Mouse (Mus musculus) liver, embryonic 14.5 days (tissue): ENCODE measurements around the gene Cacng6. TPM values are rescaled to one million over a fixed set of nuclear protein-coding genes. Genes with fewer than 3 reads are reported as not detected.

ENCODE experiments used
- ATAC-seq: fragments of 200-750 bp; cut with Nextera tagmentation; 2 replicates; pipeline ENCODE4 v1.8.0; 2017; ENCODE audit warnings: moderate number of reproducible peaks, mild to moderate bottlenecking, moderate library complexity; ENCODE audit not compliant: insufficient read depth
- DNase-seq, 3 experiments: peaks; one replicate each; pipeline ENCODE4 v3.0.0-alpha.2; 2012 to 2013; ENCODE audit warnings: low read depth in 3 of 3, low spot score in 3 of 3
- H3K27ac ChIP-seq: fragments of 300-500 bp; sonication (generic); 2 replicates; pipeline ENCODE4 v1.5.1; 2014; ENCODE audit warnings: moderate library complexity, mild to moderate bottlenecking, control low read depth, inconsistent platforms
- H3K27me3 ChIP-seq: fragments of 300-500 bp; sonication (generic); 2 replicates; pipeline ENCODE4 v1.6.1; 2014; ENCODE audit warnings: mild to moderate bottlenecking, low read length, moderate library complexity; ENCODE audit not compliant: control insufficient read depth, insufficient read depth
- H3K36me3 ChIP-seq: fragments of 300-500 bp; sonication (generic); replicated peaks from 2 replicates; pipeline ENCODE4 v1.6.1; 2014; ENCODE audit warnings: low read depth; ENCODE audit not compliant: control insufficient read depth, insufficient read depth
- H3K4me1 ChIP-seq, 2 experiments: fragments of 200-500 bp in 1 of 2; fragments of 300-500 bp in 1 of 2; sonication (generic) in 1 of 2; replicated peaks; 2 replicates each; pipeline ENCODE4 v1.6.1; 2012 to 2014; ENCODE audit warnings: antibody characterized with exemption in 1 of 2, inconsistent platforms in 1 of 2, low read length in 1 of 2; ENCODE audit not compliant: control insufficient read depth in 2 of 2, insufficient read depth in 2 of 2
- H3K4me2 ChIP-seq: fragments of 300-500 bp; sonication (generic); 2 replicates; pipeline ENCODE4 v1.6.1; 2014; ENCODE audit warnings: low read depth, mild to moderate bottlenecking, control low read depth, moderate library complexity
- H3K4me3 ChIP-seq, 2 experiments: fragments of 200-500 bp in 1 of 2; fragments of 300-500 bp in 1 of 2; sonication (generic) in 1 of 2; 2 replicates each; pipeline ENCODE4 v1.5.1; 2012 to 2014; ENCODE audit warnings: low read depth in 2 of 2, low read length in 2 of 2, mild to moderate bottlenecking in 2 of 2, control low read depth in 1 of 2, inconsistent platforms in 1 of 2, moderate library complexity in 1 of 2; ENCODE audit not compliant: insufficient read depth in 1 of 2
- H3K9ac ChIP-seq: fragments of 300-500 bp; sonication (generic); replicated peaks from 2 replicates; pipeline ENCODE4 v1.6.1; 2014; ENCODE audit warnings: mild to moderate bottlenecking, control low read depth, moderate library complexity
- H3K9me3 ChIP-seq: fragments of 300-500 bp; sonication (generic); 2 replicates; pipeline ENCODE4 v1.6.1; 2016; ENCODE audit warnings: low read length, mixed read lengths; ENCODE audit not compliant: control insufficient read depth
- CTCF ChIP-seq: IDR thresholded peaks from 2 replicates; pipeline ENCODE4 v1.5.1; 2016; ENCODE audit warnings: antibody characterized with exemption, low read depth, control low read depth
- EP300 ChIP-seq: IDR thresholded peaks from 2 replicates; pipeline ENCODE4 v1.6.1; 2016; ENCODE audit warnings: antibody characterized with exemption, low read depth
- WGBS: fragments of 180-500 bp; shearing (Covaris S2); extraction: QIAGEN DNeasy Blood & Tissue Kit; methylation state at CpG from one replicate; pipeline ENCODE4 v1.1.7; 2014; ENCODE audit not compliant: insufficient replicate concordance; 5-methylcytosine and 5-hydroxymethylcytosine counted together
- microRNA-seq: library from miRNA; unstranded; fragments of <30 nt; microRNA quantifications from one replicate; pipeline ENCODE4, GENCODE M21; 2016
- polyA plus RNA-seq, 2 experiments: library from polyadenylated mRNA; depleted of rRNA in 1 of 2; stranded (reverse) in 1 of 2; unstranded in 1 of 2; fragments of >200 nt; fragmentation: Nextera tagmentation in 1 of 2; extraction: Ambion mirVana in 1 of 2; gene quantifications; 2 replicates each; pipeline versions ENCODE4 v1.2.1 to v1.2.3; 2012 to 2014

The Cacng6 gene
- polyA plus RNA-seq, 2 experiments, result not detected

GRCm38 (mm10) chr7:3474291-3475080, 50.5 kb downstream of the Cacng6 start:
- no peak overlapping the region for H3K4me3 ChIP-seq
- H3K9me3 ChIP-seq, result no peaks in the 10 kb centered on the region
- TF ChIP-seq CTCF, result no peak
- no peak for TF ChIP-seq EP300
- H3K9ac ChIP-seq, result no peak overlapping the region
- DNase-seq (no peak), ATAC-seq (no peak)
- no peak overlapping the region for H3K27ac ChIP-seq
- H3K4me1 ChIP-seq, result no peaks in the 10 kb centered on the region
- no peaks in the 10 kb centered on the region for H3K27me3 ChIP-seq
- no peak overlapping the region for H3K4me2 ChIP-seq
- H3K36me3 ChIP-seq, result no peaks in the 10 kb centered on the region
- 11% methylated on average over 19 of the region's 19 CpGs for WGBS

DNA sequence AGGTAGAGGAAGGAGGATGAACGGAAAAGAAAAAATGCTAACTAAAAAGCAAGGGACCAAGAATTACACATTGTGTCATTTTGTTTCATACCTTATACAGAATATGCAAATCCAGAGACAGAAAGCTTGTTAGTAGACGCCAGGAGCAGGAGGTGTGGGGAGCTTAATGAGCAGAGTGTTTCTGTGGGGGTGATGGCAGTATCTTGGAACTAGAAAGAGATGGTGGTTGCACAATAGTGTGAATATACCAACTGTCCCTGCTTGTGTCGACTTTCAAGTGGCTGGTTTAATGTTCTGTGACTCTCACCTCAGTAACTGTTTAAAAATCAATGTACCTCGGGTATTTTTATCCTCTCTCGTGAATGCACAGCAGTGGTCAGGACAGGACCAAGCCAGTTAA, 52.7 kb downstream of the Cacng6 start:
- H3K9ac ChIP-seq, result no peak overlapping the region
- no peak overlapping the region for H3K4me3 ChIP-seq
- H3K36me3 ChIP-seq, result no peaks in the 10 kb centered on the region
- no peaks in the 10 kb centered on the region for H3K4me1 ChIP-seq
- no peak overlapping the region for H3K27ac ChIP-seq
- TF ChIP-seq EP300, result no peak
- no peak for TF ChIP-seq CTCF
- WGBS, result 54% methylated on average over 5 of the region's 5 CpGs
- ATAC-seq (no peak), DNase-seq (no peak)
- H3K4me2 ChIP-seq, result no peak overlapping the region
- no peaks in the 10 kb centered on the region for H3K27me3 ChIP-seq
- no peaks in the 10 kb centered on the region for H3K9me3 ChIP-seq

GRCm38 (mm10) chr7:3481948-3482608, 58.1 kb downstream of the Cacng6 start:
- H3K4me2 ChIP-seq, result no peak overlapping the region
- DNase-seq (no peak), ATAC-seq (no peak)
- H3K27ac ChIP-seq, result no peak overlapping the region
- H3K9me3 ChIP-seq, result no peaks in the 10 kb centered on the region
- WGBS, result 36% methylated on average over 6 of the region's 6 CpGs
- TF ChIP-seq CTCF (no peak), EP300 (no peak)
- H3K9ac ChIP-seq, result no peak overlapping the region
- H3K36me3 ChIP-seq, result no peaks in the 10 kb centered on the region
- no peaks in the 10 kb centered on the region for H3K27me3 ChIP-seq
- no peaks in the 10 kb centered on the region for H3K4me1 ChIP-seq
- H3K4me3 ChIP-seq, result no peak overlapping the region

Small RNA genes lying within 50 kb of the gene (microRNA-seq; reads per million reads assigned to microRNA genes)
- not detected for gene Gm23450

Other genes with a start within 250 kb of the Cacng6 start
- gene Nlrp12, start 174.5 kb upstream of the Cacng6 start, polyA plus RNA-seq (2012; rRNA removed), result 0.02 and 0.04 TPM in 2 replicates
- 0.05 and 0.08 TPM in 2 replicates for gene Nlrp12, start 174.5 kb upstream of the Cacng6 start, polyA plus RNA-seq (2014; fragmentation: Nextera tagmentation; extraction: Ambion mirVana)
- gene Myadm, start 135.1 kb upstream of the Cacng6 start, polyA plus RNA-seq (2012; rRNA removed), result 21.5 and 27.0 TPM in 2 replicates
- gene Myadm, start 135.1 kb upstream of the Cacng6 start, polyA plus RNA-seq (2014; fragmentation: Nextera tagmentation; extraction: Ambion mirVana), result 23.1 and 24.9 TPM in 2 replicates
- gene Prkcg, start 135.0 kb upstream of the Cacng6 start, polyA plus RNA-seq (2012; rRNA removed), result 0.05 and 0.06 TPM in 2 replicates
- not detected in 2 replicates for gene Prkcg, start 135.0 kb upstream of the Cacng6 start, polyA plus RNA-seq (2014; fragmentation: Nextera tagmentation; extraction: Ambion mirVana)
- gene Cacng7, start 91.2 kb upstream of the Cacng6 start, polyA plus RNA-seq (2012; rRNA removed), result 0.49 and 0.92 TPM in 2 replicates
- gene Cacng7, start 91.2 kb upstream of the Cacng6 start, polyA plus RNA-seq (2014; fragmentation: Nextera tagmentation; extraction: Ambion mirVana), result not detected in 2 replicates
- gene Cacng8, start 33.5 kb upstream of the Cacng6 start, polyA plus RNA-seq (2012; rRNA removed), result 0.04 and 0.05 TPM in 2 replicates
- not detected in 2 replicates for gene Cacng8, start 33.5 kb upstream of the Cacng6 start, polyA plus RNA-seq (2014; fragmentation: Nextera tagmentation; extraction: Ambion mirVana)
- 0.10 and 0.11 TPM in 2 replicates for gene Tarm1, start 78.4 kb downstream of the Cacng6 start, polyA plus RNA-seq (2012; rRNA removed)
- 0.18 and 0.32 TPM in 2 replicates for gene Tarm1, start 78.4 kb downstream of the Cacng6 start, polyA plus RNA-seq (2014; fragmentation: Nextera tagmentation; extraction: Ambion mirVana)
- gene Oscar, start 192.0 kb downstream of the Cacng6 start, polyA plus RNA-seq (2012; rRNA removed), result 0.03 and 0.06 TPM in 2 replicates
- gene Oscar, start 192.0 kb downstream of the Cacng6 start, polyA plus RNA-seq (2014; fragmentation: Nextera tagmentation; extraction: Ambion mirVana), result not detected in 2 replicates
- 106 and 107 TPM in 2 replicates for gene Ndufa3, start 193.2 kb downstream of the Cacng6 start, polyA plus RNA-seq (2012; rRNA removed)
- gene Ndufa3, start 193.2 kb downstream of the Cacng6 start, polyA plus RNA-seq (2014; fragmentation: Nextera tagmentation; extraction: Ambion mirVana), result 351 and 354 TPM in 2 replicates
- gene Tfpt, start 205.7 kb downstream of the Cacng6 start, polyA plus RNA-seq (2012; rRNA removed), result 6.4 and 10.7 TPM in 2 replicates
- gene Tfpt, start 205.7 kb downstream of the Cacng6 start, polyA plus RNA-seq (2014; fragmentation: Nextera tagmentation; extraction: Ambion mirVana), result 7.7 and 8.0 TPM in 2 replicates
- gene Prpf31, start 205.8 kb downstream of the Cacng6 start, polyA plus RNA-seq (2012; rRNA removed), result 19.9 and 28.4 TPM in 2 replicates
- 46.4 and 48.3 TPM in 2 replicates for gene Prpf31, start 205.8 kb downstream of the Cacng6 start, polyA plus RNA-seq (2014; fragmentation: Nextera tagmentation; extraction: Ambion mirVana)
- gene Cnot3, start 221.1 kb downstream of the Cacng6 start, polyA plus RNA-seq (2012; rRNA removed), result 27.0 and 30.2 TPM in 2 replicates
- 20.2 and 20.8 TPM in 2 replicates for gene Cnot3, start 221.1 kb downstream of the Cacng6 start, polyA plus RNA-seq (2014; fragmentation: Nextera tagmentation; extraction: Ambion mirVana)
- 1.7 and 3.3 TPM in 2 replicates for gene Leng1, start 241.6 kb downstream of the Cacng6 start, polyA plus RNA-seq (2012; rRNA removed)
- 4.0 and 4.3 TPM in 2 replicates for gene Leng1, start 241.6 kb downstream of the Cacng6 start, polyA plus RNA-seq (2014; fragmentation: Nextera tagmentation; extraction: Ambion mirVana)